Mouse (Mus musculus) erythroblast, embryonic 14.5 days (primary cell): ENCODE results near the gene Fancc.

Source experiments
- GATA1 ChIP-seq: IDR thresholded peaks from 2 replicates; pipeline ENCODE4 v1.6.1; 2012; ENCODE audit warnings: low read length, inconsistent platforms, mixed read lengths
- TAL1 ChIP-seq: IDR thresholded peaks from 3 replicates; pipeline ENCODE4 v1.6.1; 2012; ENCODE audit warnings: low read length, inconsistent platforms, mixed read lengths

DNA sequence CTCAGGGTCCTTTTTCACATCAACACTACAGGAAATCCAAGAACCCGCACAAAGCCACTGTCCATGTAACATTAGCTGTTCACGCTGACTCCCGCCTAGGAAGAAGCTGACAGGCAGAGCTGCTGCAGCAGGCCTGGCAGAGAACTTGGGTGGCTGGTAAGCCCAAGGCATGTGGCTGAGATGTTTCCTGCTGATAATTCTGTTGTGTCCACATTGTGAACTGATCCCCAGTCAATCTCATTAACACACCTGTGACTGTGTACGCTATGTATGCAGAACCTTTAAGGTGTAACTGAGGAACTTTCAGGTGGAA, 182.5 kb downstream of the Fancc start:
- TF ChIP-seq TAL1 (no peak), GATA1 (no peak)
